Mouse (Mus musculus): Measurements from ENCODE around the gene Arpp21. TPM values are rescaled to one million over a fixed set of nuclear protein-coding genes. Genes with fewer than 3 reads are reported as not detected.
A peak's percentile ranks its signal among the peaks of the same experiment; 100 is the strongest.

The Arpp21 gene
- polyA plus RNA-seq, 1 experiment from 2014 or later: 32.6 TPM

- Histone ChIP-seq H3K4me1 (no peaks in the 10 kb centered on the region), H3K27ac (no peak overlapping the region), H3K4me3 (no peak overlapping the region), H3K9me3 (replicated peaks) (no peaks in the 10 kb centered on the region), H3K36me3 (ENCODE audit: poor library complexity, severe bottlenecking) (no peaks in the 10 kb centered on the region), H3K4me2 (no peak overlapping the region), H3K9ac (no peak overlapping the region), H3K27me3 (no peaks in the 10 kb centered on the region)
- ATAC-seq: no peak
- 87% methylated on average over 2 of the region's 2 CpGs for WGBS
Observed at GRCm38 (mm10) chr9:112247183-112247582, 11.4 kb upstream of the Arpp21 start.

GRCm38 (mm10) chr9:112238168-112238567 is 2.4 kb upstream of the Arpp21 start:
- peaks cover 16% of the 10 kb centered on the region for H3K27me3 ChIP-seq
- no peak overlapping the region for H3K9ac ChIP-seq
- no peak overlapping the region for H3K4me3 ChIP-seq
- no peaks in the 10 kb centered on the region for H3K9me3 ChIP-seq (replicated peaks)
- no peak overlapping the region for H3K4me2 ChIP-seq
- 85% methylated on average over 9 of the region's 9 CpGs for WGBS
- ATAC-seq: no peak
- H3K4me1 ChIP-seq: peaks cover 11% of the 10 kb centered on the region
- no peaks in the 10 kb centered on the region for H3K36me3 ChIP-seq (ENCODE audit: poor library complexity, severe bottlenecking)
- no peak overlapping the region for H3K27ac ChIP-seq

- no peaks in the 10 kb centered on the region for H3K36me3 ChIP-seq (ENCODE audit: poor library complexity, severe bottlenecking)
- peaks cover 11% of the 10 kb centered on the region for H3K4me1 ChIP-seq
- H3K27ac ChIP-seq: no peak overlapping the region
- no peaks in the 10 kb centered on the region for H3K9me3 ChIP-seq (replicated peaks)
- H3K9ac ChIP-seq: no peak overlapping the region
- H3K4me2 ChIP-seq: no peak overlapping the region
- ATAC-seq: no peak
- H3K27me3 ChIP-seq: peaks cover 29% of the 10 kb centered on the region
- no peak overlapping the region for H3K4me3 ChIP-seq
- WGBS: 75% methylated on average over 8 of the region's 8 CpGs
Observed at GRCm38 (mm10) chr9:112236551-112236950, 813 bp upstream of the Arpp21 start.

GRCm38 (mm10) chr9:112235041-112235695 is 570 bp downstream of the Arpp21 start:
- Histone ChIP-seq H3K4me3 (peak overlapping the region; percentile 61), H3K9ac (peak overlapping the region; percentile 85), H3K4me2 (peak overlapping the region; percentile 92), H3K27ac (peak overlapping the region; percentile 87), H3K36me3 (ENCODE audit: poor library complexity, severe bottlenecking) (no peaks in the 10 kb centered on the region), H3K27me3 (peaks cover 33% of the 10 kb centered on the region), H3K9me3 (replicated peaks) (no peaks in the 10 kb centered on the region), H3K4me1 (peaks cover 11% of the 10 kb centered on the region)
- ATAC-seq: peak; percentile 94
- under 1% methylated on average over 44 of the region's 44 CpGs for WGBS

GRCm38 (mm10) chr9:112234505-112235024 is 1.2 kb downstream of the Arpp21 start:
- peaks cover 11% of the 10 kb centered on the region for H3K4me1 ChIP-seq
- H3K4me3 ChIP-seq: peak overlapping the region; percentile 61
- peak overlapping the region; percentile 87 for H3K27ac ChIP-seq
- H3K36me3 ChIP-seq (ENCODE audit: poor library complexity, severe bottlenecking): no peaks in the 10 kb centered on the region
- 1% methylated on average over 24 of the region's 24 CpGs for WGBS
- peak overlapping the region; percentile 85 for H3K9ac ChIP-seq
- peak; percentile 56 for ATAC-seq
- peak overlapping the region; percentile 92 for H3K4me2 ChIP-seq
- peaks cover 33% of the 10 kb centered on the region for H3K27me3 ChIP-seq
- no peaks in the 10 kb centered on the region for H3K9me3 ChIP-seq (replicated peaks)

GRCm38 (mm10) chr9:112233822-112234504 is 1.8 kb downstream of the Arpp21 start:
- no peak for ATAC-seq
- Histone ChIP-seq H3K4me1 (peaks cover 11% of the 10 kb centered on the region), H3K4me2 (peak overlapping the region; percentile 92), H3K9me3 (replicated peaks) (no peaks in the 10 kb centered on the region), H3K27ac (peak overlapping the region; percentile 87), H3K27me3 (peaks cover 33% of the 10 kb centered on the region), H3K9ac (peak overlapping the region; percentile 85), H3K4me3 (peak overlapping the region; percentile 61), H3K36me3 (ENCODE audit: poor library complexity, severe bottlenecking) (no peaks in the 10 kb centered on the region)
- 13% methylated on average over 12 of the region's 12 CpGs for WGBS

GRCm38 (mm10) chr9:112233378-112233777 is 2.4 kb downstream of the Arpp21 start:
- Histone ChIP-seq H3K4me3 (peak overlapping the region; percentile 61), H3K27ac (peak overlapping the region; percentile 87), H3K4me1 (peaks cover 11% of the 10 kb centered on the region), H3K9me3 (replicated peaks) (no peaks in the 10 kb centered on the region), H3K9ac (peak overlapping the region; percentile 85), H3K36me3 (ENCODE audit: poor library complexity, severe bottlenecking) (no peaks in the 10 kb centered on the region), H3K4me2 (peak overlapping the region; percentile 92), H3K27me3 (peaks cover 33% of the 10 kb centered on the region)
- 66% methylated on average over 6 of the region's 6 CpGs for WGBS
- no peak for ATAC-seq

- Histone ChIP-seq H3K9ac (peak overlapping the region; percentile 85), H3K4me3 (peak overlapping the region; percentile 61), H3K27ac (peak overlapping the region; percentile 87), H3K9me3 (replicated peaks) (no peaks in the 10 kb centered on the region), H3K36me3 (ENCODE audit: poor library complexity, severe bottlenecking) (no peaks in the 10 kb centered on the region), H3K27me3 (peaks cover 33% of the 10 kb centered on the region), H3K4me2 (peak overlapping the region; percentile 92), H3K4me1 (peaks cover 11% of the 10 kb centered on the region)
- ATAC-seq: no peak
- WGBS: 55% methylated on average over 8 of the region's 8 CpGs
Observed at GRCm38 (mm10) chr9:112231935-112232575, 3.7 kb downstream of the Arpp21 start.

GRCm38 (mm10) chr9:112231383-112231782 is 4.4 kb downstream of the Arpp21 start:
- 71% methylated on average over 5 of the region's 5 CpGs for WGBS
- H3K36me3 ChIP-seq (ENCODE audit: poor library complexity, severe bottlenecking): no peaks in the 10 kb centered on the region
- peak overlapping the region; percentile 61 for H3K4me3 ChIP-seq
- H3K27me3 ChIP-seq: peaks cover 33% of the 10 kb centered on the region
- no peaks in the 10 kb centered on the region for H3K9me3 ChIP-seq (replicated peaks)
- H3K4me1 ChIP-seq: peaks cover 11% of the 10 kb centered on the region
- no peak for ATAC-seq
- H3K4me2 ChIP-seq: peak overlapping the region; percentile 92
- H3K9ac ChIP-seq: 0 out of 2 replicates have a peak overlapping the region, but pooled peaks have one; percentile 85
- H3K27ac ChIP-seq: no peak overlapping the region

- 0 out of 2 replicates have a peak overlapping the region, but pooled peaks have one; percentile 12 for H3K9ac ChIP-seq
- H3K4me3 ChIP-seq: peak overlapping the region; percentile 61
- ATAC-seq: no peak
- WGBS: 87% methylated on average over 4 of the region's 4 CpGs
- no peaks in the 10 kb centered on the region for H3K36me3 ChIP-seq (ENCODE audit: poor library complexity, severe bottlenecking)
- peaks cover 9% of the 10 kb centered on the region for H3K4me1 ChIP-seq
- peak overlapping the region; percentile 92 for H3K4me2 ChIP-seq
- H3K9me3 ChIP-seq (replicated peaks): no peaks in the 10 kb centered on the region
- peaks cover 33% of the 10 kb centered on the region for H3K27me3 ChIP-seq
- no peak overlapping the region for H3K27ac ChIP-seq
Observed at GRCm38 (mm10) chr9:112230716-112231361, 4.9 kb downstream of the Arpp21 start.

GRCm38 (mm10) chr9:112228470-112228869 is 7.3 kb downstream of the Arpp21 start:
- ATAC-seq: no peak
- Histone ChIP-seq H3K4me1 (no peaks in the 10 kb centered on the region), H3K27me3 (peaks cover 20% of the 10 kb centered on the region), H3K9me3 (replicated peaks) (no peaks in the 10 kb centered on the region), H3K27ac (no peak overlapping the region), H3K9ac (no peak overlapping the region), H3K4me3 (no peak overlapping the region), H3K4me2 (no peak overlapping the region), H3K36me3 (ENCODE audit: poor library complexity, severe bottlenecking) (no peaks in the 10 kb centered on the region)
- 83% methylated on average over 3 of the region's 3 CpGs for WGBS
